In the genomic region with DNA sequence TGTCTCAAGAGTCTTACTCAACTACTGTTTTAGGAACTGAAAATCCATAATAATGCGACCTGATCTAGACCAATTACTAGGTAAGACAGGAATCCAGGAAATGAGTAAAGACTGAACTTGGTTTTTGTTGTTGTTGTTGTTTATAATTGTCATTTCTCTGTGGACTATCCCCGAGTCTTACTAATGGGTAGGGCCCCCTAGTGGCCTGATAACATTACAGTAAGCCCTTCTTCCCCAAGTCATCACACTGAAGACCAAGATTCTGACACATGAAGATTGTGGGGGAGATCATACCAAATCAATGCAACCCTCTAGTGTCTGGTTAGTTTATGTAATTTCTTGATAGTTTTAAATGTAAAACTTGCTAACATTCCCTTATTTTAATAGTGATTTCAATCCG, we compare ENCODE assay signal across 15 mouse cellular contexts.
DNase-seq lines count a peak whose midpoint lies in the region; ATAC-seq and TF ChIP-seq lines count a peak whose summit lies in the region.
"Had no signal": no experiment of that assay in that cellular context is flagged by ENCODE, and none has a peak within 500 bp of the region (broad histone marks: within the 10 kb centered on the region; RNA-seq: fewer than 3 reads in every experiment).

No protein-coding gene starts in this region.

- no peaks in the 10 kb centered on the region for H3K36me3 ChIP-seq in liver, adult 2 months (ENCODE audit: control insufficient read depth, insufficient read depth, low read length)
- H3K36me3 ChIP-seq in liver, embryonic 11.5 days (ENCODE audit: control insufficient read depth, insufficient read depth, low read length): no peaks in the 10 kb centered on the region
- H3K36me3 ChIP-seq in MEL (ENCODE audit: control insufficient read depth in 1 of 2, insufficient read depth in 2 of 2, low read length in 2 of 2): no peaks in the 10 kb centered on the region
- no peaks in the 10 kb centered on the region for H3K36me3 ChIP-seq in hindbrain, embryonic 13.5 days
- H3K36me3 ChIP-seq: heart, embryonic 13.5 days; limb, embryonic 12.5 days; lung, embryonic 15.5 days had no signal

- H3K9ac ChIP-seq in liver, adult 2 months (ENCODE audit: low read depth, low read length): no peak overlapping the region
- H3K9ac ChIP-seq in liver, embryonic 11.5 days (ENCODE audit: low read depth, low read length): no peak overlapping the region
- no peak overlapping the region for H3K9ac ChIP-seq in MEL (ENCODE audit: control insufficient read depth, low read depth, low read length, poor library complexity, severe bottlenecking)
- no peak overlapping the region for H3K9ac ChIP-seq in hindbrain, embryonic 13.5 days
- H3K9ac ChIP-seq: forebrain, postnatal 0 days; heart, embryonic 13.5 days; limb, embryonic 12.5 days; lung, embryonic 15.5 days had no signal

- H3K27me3 ChIP-seq in liver, adult 2 months (ENCODE audit: control insufficient read depth, insufficient read depth, low read length): no peaks in the 10 kb centered on the region
- H3K27me3 ChIP-seq in liver, embryonic 11.5 days (replicated peaks; ENCODE audit: control insufficient read depth, insufficient read depth, low read length): no peaks in the 10 kb centered on the region
- H3K27me3 ChIP-seq in MEL (ENCODE audit: control insufficient read depth in 1 of 2, insufficient read depth in 2 of 2, low read length in 2 of 2): no peaks in the 10 kb centered on the region
- H3K27me3 ChIP-seq in hindbrain, embryonic 13.5 days: no peaks in the 10 kb centered on the region
- H3K27me3 ChIP-seq: heart, embryonic 13.5 days; limb, embryonic 12.5 days; lung, embryonic 15.5 days had no signal

- H3K9me3 ChIP-seq in liver, embryonic 11.5 days (ENCODE audit: control insufficient read depth, low read length): no peaks in the 10 kb centered on the region
- no peaks in the 10 kb centered on the region for H3K9me3 ChIP-seq in MEL (replicated peaks; ENCODE audit: insufficient read depth, low read length)
- H3K9me3 ChIP-seq in hindbrain, embryonic 13.5 days: no peaks in the 10 kb centered on the region
- H3K9me3 ChIP-seq: heart, embryonic 13.5 days; limb, embryonic 12.5 days; lung, embryonic 15.5 days had no signal

- no peak for DNase-seq in liver, adult 2 months (ENCODE audit: extremely low read depth, low read depth, low spot score)
- DNase-seq in liver, embryonic 11.5 days (ENCODE audit: low spot score): no peak
- peak; percentile 65 for DNase-seq in CD4-positive, CD25-positive, alpha-beta regulatory T cell, adult 2 months (ENCODE audit: low read depth, low spot score)
- DNase-seq in MEL (ENCODE audit: low read depth, low spot score): peak; percentile 34
- peak; percentile 50 for DNase-seq in naive thymus-derived CD4-positive, alpha-beta T cell, adult 2 months (ENCODE audit: low read depth)
- DNase-seq in frontal cortex, postnatal 25 days (ENCODE audit: low spot score in 2 of 2): no peak
- DNase-seq: cerebellum, adult 11-12 months; forebrain, postnatal 0 days; gastrocnemius, postnatal 25 days; kidney, adult 11 months; right cerebral cortex, postnatal 4 days had no signal

- no peak overlapping the region for H3K27ac ChIP-seq in liver, adult 2 months (replicated peaks; ENCODE audit: insufficient read depth, low read depth, low read length)
- H3K27ac ChIP-seq in liver, embryonic 11.5 days (ENCODE audit: low read depth, low read length): no peak overlapping the region
- no peak overlapping the region for H3K27ac ChIP-seq in MEL (ENCODE audit: control insufficient read depth, low read depth, low read length)
- no peak overlapping the region for H3K27ac ChIP-seq in hindbrain, embryonic 13.5 days
- H3K27ac ChIP-seq: heart, embryonic 13.5 days; limb, embryonic 12.5 days; lung, embryonic 15.5 days had no signal

- H3K4me3 ChIP-seq in liver, adult 2 months (ENCODE audit: insufficient read depth, low read depth, low read length): no peak overlapping the region
- H3K4me3 ChIP-seq in liver, embryonic 11.5 days (ENCODE audit: low read depth, low read length): no peak overlapping the region
- H3K4me3 ChIP-seq in MEL (ENCODE audit: control insufficient read depth in 1 of 2, insufficient read depth in 1 of 2, low read depth in 2 of 2, low read length in 2 of 2): no peak overlapping the region
- H3K4me3 ChIP-seq in hindbrain, embryonic 13.5 days: no peak overlapping the region
- H3K4me3 ChIP-seq: heart, embryonic 13.5 days; limb, embryonic 12.5 days; lung, embryonic 15.5 days had no signal

- ATAC-seq in liver, embryonic 11.5 days (replicated peaks; ENCODE audit: low FRiP score): no peak
- ATAC-seq in hindbrain, embryonic 13.5 days (ENCODE audit: low FRiP score): no peak
- ATAC-seq: forebrain, postnatal 0 days had no signal

- TF ChIP-seq RAD21 in MEL (IDR thresholded peaks at IDR 0.05; ENCODE audit: low read depth, low read length): peak; percentile 35

- no peak for TF ChIP-seq EP300 in MEL (IDR thresholded peaks at IDR 0.05; ENCODE audit: low read depth in 1 of 2, low read length in 2 of 2)

- no peak overlapping the region for H3K4me2 ChIP-seq in liver, embryonic 11.5 days
- H3K4me2 ChIP-seq in hindbrain, embryonic 13.5 days: no peak overlapping the region
- H3K4me2 ChIP-seq: heart, embryonic 13.5 days; limb, embryonic 12.5 days; lung, embryonic 15.5 days had no signal

- 53% methylated on average over 3 of the region's 3 CpGs for WGBS in liver, adult 2 months
- WGBS in liver, embryonic 11.5 days: 64% methylated on average over 3 of the region's 3 CpGs
- 77% methylated on average over 3 of the region's 3 CpGs for WGBS in hindbrain, embryonic 13.5 days

- no peaks in the 10 kb centered on the region for H3K4me1 ChIP-seq in liver, adult 2 months (ENCODE audit: control insufficient read depth, insufficient read depth, low read length)
- no peaks in the 10 kb centered on the region for H3K4me1 ChIP-seq in liver, embryonic 11.5 days (replicated peaks; ENCODE audit: control insufficient read depth, insufficient read depth, low read length)
- H3K4me1 ChIP-seq in MEL (ENCODE audit: control insufficient read depth in 1 of 2, insufficient read depth in 2 of 2, low read length in 2 of 2): no peaks in the 10 kb centered on the region
- H3K4me1 ChIP-seq in hindbrain, embryonic 13.5 days (replicated peaks): no peaks in the 10 kb centered on the region
- H3K4me1 ChIP-seq: lung, embryonic 15.5 days had no signal

- H3K79me2 ChIP-seq in liver, adult 2 months (ENCODE audit: control insufficient read depth, insufficient read depth, low read length): no peaks in the 10 kb centered on the region
- no peaks in the 10 kb centered on the region for H3K79me2 ChIP-seq in MEL (ENCODE audit: control insufficient read depth, insufficient read depth, low read length, poor library complexity)

- TF ChIP-seq POLR2A in liver, adult 2 months (IDR thresholded peaks at IDR 0.05; ENCODE audit: extremely low read depth, insufficient read depth, low read length): no peak
- TF ChIP-seq POLR2A in MEL (IDR thresholded peaks at IDR 0.05; ENCODE audit: control insufficient read depth in 1 of 2, insufficient read depth in 1 of 2, low read depth in 1 of 2, low read length in 2 of 2, poor library complexity in 1 of 2): no peak

- TF ChIP-seq CTCF in liver, adult 2 months (IDR thresholded peaks at IDR 0.05; ENCODE audit: low read depth, low read length): peak; percentile 8; the same call in 1 of the 2 replicates
- peak in 2 of 3 experiments; percentile 32 to 42; a peak in 4 of 6 replicates for TF ChIP-seq CTCF in MEL (IDR thresholded peaks at IDR 0.05 in 2 of 3, conservative IDR thresholded peaks at IDR 0.05 in 1 of 3; ENCODE audit: control insufficient read depth in 1 of 3, insufficient read depth in 1 of 3, low read depth in 2 of 3, low read length in 3 of 3, poor library complexity in 1 of 3, severe bottlenecking in 1 of 3)

TF ChIP-seq in MEL, 35 proteins besides CTCF, POLR2A, EP300 and RAD21:
- no peak for TF ChIP-seq UBTF (IDR thresholded peaks at IDR 0.05; ENCODE audit: borderline replicate concordance, insufficient read depth, low read depth, low read length)
- TF ChIP-seq SMC3 (IDR thresholded peaks at IDR 0.05; ENCODE audit: low read depth, low read length): peak; percentile 51

Comparison
In these comparisons a context has a peak if more than half of its experiments do, and no peak if none do; other contexts are left out.
1. DNase-seq: peak in CD4-positive, CD25-positive, alpha-beta regulatory T cell, adult 2 months (single experiment), MEL (single experiment) and naive thymus-derived CD4-positive, alpha-beta T cell, adult 2 months (single experiment); none in liver, adult 2 months (single experiment), liver, embryonic 11.5 days (single experiment) and frontal cortex, postnatal 25 days (0 of 2).